Mouse (Mus musculus) lung, postnatal 25 days (tissue): ENCODE results near the gene D1Ertd622e.

Experiments
- DNase-seq: peaks from one replicate; pipeline ENCODE4 v3.0.0; 2022; ENCODE audit warnings: low spot score

D1Ertd622e gene

GRCm38 (mm10) chr1:97661406-97662241 is at the start of gene D1Ertd622e:
D1Ertd622e (minus strand) TSS chr1:97662074.
- DNase-seq, result peak; percentile 78

GRCm38 (mm10) chr1:97710520-97710919 is 48.6 kb upstream of the D1Ertd622e start:
- no peak for DNase-seq

- DNase-seq, result no peak
Measured at GRCm38 (mm10) chr1:97705389-97705788, 43.5 kb upstream of the D1Ertd622e start.

GRCm38 (mm10) chr1:97704646-97705045 is 42.8 kb upstream of the D1Ertd622e start:
- DNase-seq, result no peak

GRCm38 (mm10) chr1:97698956-97699570 is 37.2 kb upstream of the D1Ertd622e start:
- DNase-seq, result no peak

GRCm38 (mm10) chr1:97697273-97697672 is 35.4 kb upstream of the D1Ertd622e start:
- DNase-seq, result no peak

GRCm38 (mm10) chr1:97693825-97694224 is 32.0 kb upstream of the D1Ertd622e start:
- no peak for DNase-seq

GRCm38 (mm10) chr1:97688756-97689155 is 26.9 kb upstream of the D1Ertd622e start:
- peak; percentile 38 for DNase-seq

GRCm38 (mm10) chr1:97676526-97677177 is 14.8 kb upstream of the D1Ertd622e start:
- DNase-seq, result no peak

GRCm38 (mm10) chr1:97676115-97676514 is 14.2 kb upstream of the D1Ertd622e start:
- no peak for DNase-seq

GRCm38 (mm10) chr1:97672849-97673248 is 11.0 kb upstream of the D1Ertd622e start:
- DNase-seq, result peak; percentile 28

GRCm38 (mm10) chr1:97667288-97667687 is 5.4 kb upstream of the D1Ertd622e start:
- no peak for DNase-seq

- peak; percentile 12 for DNase-seq
Measured at GRCm38 (mm10) chr1:97662324-97662723, 450 bp upstream of the D1Ertd622e start.

GRCm38 (mm10) chr1:97660687-97661405 is 1.0 kb downstream of the D1Ertd622e start:
- peak; percentile 65 for DNase-seq

- peak; percentile 32 for DNase-seq
Measured at GRCm38 (mm10) chr1:97659405-97659804, 2.5 kb downstream of the D1Ertd622e start.

- DNase-seq, result no peak
Measured at GRCm38 (mm10) chr1:97657786-97658185, 4.1 kb downstream of the D1Ertd622e start.

- no peak for DNase-seq
Measured at GRCm38 (mm10) chr1:97657201-97657600, 4.7 kb downstream of the D1Ertd622e start.

GRCm38 (mm10) chr1:97654397-97654975 is 7.4 kb downstream of the D1Ertd622e start:
- DNase-seq, result no peak

- no peak for DNase-seq
Measured at GRCm38 (mm10) chr1:97650553-97651123, 11.2 kb downstream of the D1Ertd622e start.

- no peak for DNase-seq
Measured at GRCm38 (mm10) chr1:97650072-97650471, 11.8 kb downstream of the D1Ertd622e start.

GRCm38 (mm10) chr1:97647037-97647436 is 14.8 kb downstream of the D1Ertd622e start:
- DNase-seq, result no peak
